Comparison of ENCODE assay signal across 8 mouse cellular contexts in genomic region chr17:84113608-84114278, GRCm38 (mm10).
A peak's percentile ranks its signal among the peaks of the same experiment; 100 is the strongest.
DNase-seq lines count a peak whose midpoint lies in the region; ATAC-seq lines count a peak whose summit lies in the region.

No protein-coding gene starts in this region.

- peak overlapping the region; percentile 55; the same call in 1 of the 2 replicates for H3K27ac ChIP-seq in limb, embryonic 15.5 days
- H3K27ac ChIP-seq in stomach, embryonic 14.5 days (ENCODE audit: low read length) = no peak overlapping the region

- H3K4me1 ChIP-seq in limb, embryonic 15.5 days = peaks cover 65% of the 10 kb centered on the region
- peaks cover 16% of the 10 kb centered on the region for H3K4me1 ChIP-seq in stomach, embryonic 14.5 days (ENCODE audit: control insufficient read depth, insufficient read depth, low read length)

- peak; percentile 76 for DNase-seq in 3T3-L1 (ENCODE audit: low read depth, low spot score)
- DNase-seq in adrenal gland, adult (ENCODE audit: inconsistent age in 2 of 2, low spot score in 1 of 2) = peak; percentile 91 to 97
- peak; percentile 84 for DNase-seq in embryo, embryonic 10.5 days (ENCODE audit: low spot score)
- DNase-seq in kidney, adult 8-10 months = peak; percentile 87 to 93

- no peaks in the 10 kb centered on the region for H3K27me3 ChIP-seq in limb, embryonic 15.5 days
- H3K27me3 ChIP-seq in stomach, embryonic 14.5 days (ENCODE audit: control insufficient read depth, insufficient read depth, low read length) = no peaks in the 10 kb centered on the region

- H3K36me3 ChIP-seq in limb, embryonic 15.5 days = no peaks in the 10 kb centered on the region
- no peaks in the 10 kb centered on the region for H3K36me3 ChIP-seq in stomach, embryonic 14.5 days (ENCODE audit: control insufficient read depth, insufficient read depth, low read length)

- H3K9me3 ChIP-seq in limb, embryonic 15.5 days = no peaks in the 10 kb centered on the region
- no peaks in the 10 kb centered on the region for H3K9me3 ChIP-seq in stomach, embryonic 14.5 days (ENCODE audit: control insufficient read depth, low read depth, low read length)

- ATAC-seq in granulocyte monocyte progenitor cell, adult 5-6 weeks (replicated peaks; ENCODE audit: poor library complexity, severe bottlenecking) = peak; percentile 29
- ATAC-seq in limb, embryonic 15.5 days (ENCODE audit: insufficient number of reproducible peaks, low FRiP score, low TSS enrichment, low read depth) = peak; percentile 61
- peak; percentile 19 for ATAC-seq in monocyte, adult 5-6 weeks (replicated peaks; ENCODE audit: insufficient number of reproducible peaks, low FRiP score, low TSS enrichment, poor library complexity, severe bottlenecking)
- ATAC-seq in stomach, embryonic 14.5 days (ENCODE audit: insufficient number of reproducible peaks, insufficient read depth, low FRiP score, low read depth) = peak; percentile 75

- H3K4me3 ChIP-seq in limb, embryonic 15.5 days = no peak overlapping the region
- no peak overlapping the region for H3K4me3 ChIP-seq in stomach, embryonic 14.5 days (ENCODE audit: low read depth, low read length)

- no peak overlapping the region for H3K9ac ChIP-seq in limb, embryonic 15.5 days
- H3K9ac ChIP-seq in stomach, embryonic 14.5 days (replicated peaks; ENCODE audit: low read depth, low read length) = no peak overlapping the region; the same call in 1 of the 2 replicates

- H3K4me2 ChIP-seq in limb, embryonic 15.5 days = no peak overlapping the region
- H3K4me2 ChIP-seq in stomach, embryonic 14.5 days (replicated peaks; ENCODE audit: low read depth, low read length) = no peak overlapping the region

- 21% methylated on average over 8 of the region's 8 CpGs for WGBS in limb, embryonic 15.5 days
- WGBS in stomach, embryonic 14.5 days = 41% methylated on average over 8 of the region's 8 CpGs

Comparison
In these comparisons a context has a peak if more than half of its experiments do, and no peak if none do; other contexts are left out.
1. ATAC-seq: peak in every context shown above with its lines; median percentile 75 in stomach, embryonic 14.5 days; 61 in limb, embryonic 15.5 days; 29 in granulocyte monocyte progenitor cell, adult 5-6 weeks; 19 in monocyte, adult 5-6 weeks.